Mouse (Mus musculus) lung, embryonic 14.5 days (tissue): ENCODE measurements around the gene Ppp1r12c. TPM values are rescaled to one million over a fixed set of nuclear protein-coding genes. Genes with fewer than 3 reads are reported as not detected.

Source experiments
- ATAC-seq: fragments of 200-750 bp; cut with Nextera tagmentation; 2 replicates; pipeline ENCODE4 v1.8.0; 2017; ENCODE audit warnings: mild to moderate bottlenecking, moderate TSS enrichment, moderate library complexity; ENCODE audit not compliant: insufficient read depth
- DNase-seq: peaks from one replicate; pipeline ENCODE4 v3.0.0-alpha.2; 2015
- H3K27ac ChIP-seq: fragments of 300-500 bp; sonication (generic); 2 replicates; pipeline ENCODE4 v1.5.1; 2014; ENCODE audit warnings: low read depth, mild to moderate bottlenecking, moderate library complexity
- H3K27me3 ChIP-seq: fragments of 300-500 bp; sonication (generic); 2 replicates; pipeline ENCODE4 v1.6.1; 2014; ENCODE audit warnings: low read length, control low read depth; ENCODE audit not compliant: insufficient read depth
- H3K36me3 ChIP-seq: fragments of 300-500 bp; sonication (generic); 2 replicates; pipeline ENCODE4 v1.6.1; 2014; ENCODE audit warnings: control low read depth; ENCODE audit not compliant: insufficient read depth
- H3K4me1 ChIP-seq: fragments of 300-500 bp; sonication (generic); 2 replicates; pipeline ENCODE4 v1.6.1; 2014; ENCODE audit warnings: antibody characterized with exemption, control low read depth; ENCODE audit not compliant: insufficient read depth
- H3K4me2 ChIP-seq: fragments of 300-500 bp; sonication (generic); 2 replicates; pipeline ENCODE4 v1.6.1; 2014; ENCODE audit warnings: mild to moderate bottlenecking
- H3K4me3 ChIP-seq: fragments of 300-500 bp; sonication (generic); 2 replicates; pipeline ENCODE4 v1.5.1; 2014; ENCODE audit warnings: low read depth, low read length
- H3K9ac ChIP-seq: fragments of 300-500 bp; sonication (generic); 2 replicates; pipeline ENCODE4 v1.6.1; 2014
- H3K9me3 ChIP-seq: fragments of 300-500 bp; sonication (generic); 2 replicates; pipeline ENCODE4 v1.6.1; 2016; ENCODE audit warnings: low read depth, low read length, control low read depth
- CTCF ChIP-seq: IDR thresholded peaks from 2 replicates; pipeline ENCODE4 v1.5.1; 2016; ENCODE audit warnings: antibody characterized with exemption, low read depth
- WGBS: fragments of 180-500 bp; shearing (Covaris S2); extraction: QIAGEN DNeasy Blood & Tissue Kit; methylation state at CpG from one replicate; pipeline ENCODE4 v1.1.7; 2014; 5-methylcytosine and 5-hydroxymethylcytosine counted together
- polyA plus RNA-seq: library from polyadenylated mRNA; unstranded; fragments of >200 nt; fragmentation: Nextera tagmentation; extraction: Ambion mirVana; gene quantifications from 2 replicates; pipeline ENCODE4 v1.2.1, GENCODE M21; 2014

Ppp1r12c gene
- polyA plus RNA-seq, 1 experiment from 2014 or later = 54.3 TPM

- no peak for TF ChIP-seq CTCF
- no peak for DNase-seq
- Histone ChIP-seq H3K27me3 (no peaks in the 10 kb centered on the region), H3K4me3 (no peak overlapping the region), H3K9ac (no peak overlapping the region), H3K27ac (no peak overlapping the region), H3K4me2 (no peak overlapping the region), H3K4me1 (peaks cover 2% of the 10 kb centered on the region; the same call in 1 of the 2 replicates), H3K36me3 (no peaks in the 10 kb centered on the region), H3K9me3 (no peaks in the 10 kb centered on the region)
- WGBS = 49% methylated on average over 5 of the region's 6 CpGs
- no peak for ATAC-seq
Observed at GRCm38 (mm10) chr7:4515853-4516252, 14.4 kb upstream of the Ppp1r12c start.

DNA sequence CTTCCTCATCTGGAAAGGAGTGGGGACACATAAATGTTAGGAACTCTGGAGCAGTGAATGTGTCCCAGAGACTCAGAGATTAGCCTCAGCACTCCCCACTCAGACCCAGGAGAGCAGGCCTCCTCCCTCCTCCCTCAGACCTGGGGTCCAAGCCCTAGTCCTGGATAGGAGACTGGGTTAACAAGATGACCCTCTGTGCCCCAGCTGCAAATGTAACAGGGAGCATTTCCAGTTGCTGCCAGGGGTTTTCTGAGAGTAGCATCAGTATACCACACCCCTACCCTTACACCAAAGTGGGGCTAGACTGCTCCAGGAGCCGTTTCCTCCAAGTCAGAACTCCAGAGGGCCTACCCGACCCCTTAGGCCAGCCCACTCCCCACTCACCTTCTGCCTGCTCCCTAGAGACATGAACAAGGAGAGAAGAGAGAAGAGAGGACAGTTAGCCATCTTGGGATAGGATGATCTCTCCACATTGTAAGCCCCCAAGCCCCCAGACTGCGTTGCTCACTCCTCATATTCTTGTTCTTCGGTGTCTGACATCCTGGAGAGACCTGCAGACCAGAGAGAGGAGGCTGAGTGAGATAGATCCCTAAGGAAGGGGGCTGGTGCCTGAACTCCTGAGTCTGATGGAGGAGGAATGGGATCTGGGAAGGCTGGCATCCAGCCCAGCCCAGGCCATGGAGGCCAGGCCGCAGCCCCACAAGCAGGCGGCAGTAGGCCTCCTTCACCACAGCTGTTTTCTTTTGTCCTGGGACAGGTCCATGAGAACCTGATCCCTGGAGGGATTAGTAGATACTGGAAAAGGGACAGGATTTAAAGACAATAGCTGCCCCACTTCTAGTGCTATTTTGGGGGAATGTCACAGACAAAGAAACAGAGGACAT, 12.6 kb upstream of the Ppp1r12c start:
- Histone ChIP-seq H3K4me2 (peak overlapping the region; percentile 7; the same call in 1 of the 2 replicates), H3K4me3 (no peak overlapping the region), H3K4me1 (no peaks in the 10 kb centered on the region; the same call in 1 of the 2 replicates), H3K9me3 (no peaks in the 10 kb centered on the region), H3K9ac (no peak overlapping the region; the same call in 1 of the 2 replicates), H3K27me3 (no peaks in the 10 kb centered on the region), H3K27ac (peak overlapping the region; percentile 72; the same call in 1 of the 2 replicates), H3K36me3 (no peaks in the 10 kb centered on the region)
- ATAC-seq = peak; percentile 36; the same call in 1 of the 2 replicates
- WGBS = 43% methylated on average over 6 of the region's 6 CpGs
- DNase-seq = peak; percentile 70
- no peak for TF ChIP-seq CTCF

- peak; percentile 86 for TF ChIP-seq CTCF
- WGBS = 31% methylated on average over 13 of the region's 13 CpGs
- H3K27me3 ChIP-seq = no peaks in the 10 kb centered on the region
- no peak overlapping the region for H3K9ac ChIP-seq
- no peak overlapping the region for H3K4me3 ChIP-seq
- DNase-seq = peak; percentile 71
- no peaks in the 10 kb centered on the region for H3K36me3 ChIP-seq
- H3K4me1 ChIP-seq = no peaks in the 10 kb centered on the region; the same call in 1 of the 2 replicates
- ATAC-seq = no peak
- no peak overlapping the region for H3K4me2 ChIP-seq
- no peaks in the 10 kb centered on the region for H3K9me3 ChIP-seq
- peak overlapping the region; percentile 72; the same call in 1 of the 2 replicates for H3K27ac ChIP-seq
Observed at GRCm38 (mm10) chr7:4513236-4513635, 11.8 kb upstream of the Ppp1r12c start.

DNA sequence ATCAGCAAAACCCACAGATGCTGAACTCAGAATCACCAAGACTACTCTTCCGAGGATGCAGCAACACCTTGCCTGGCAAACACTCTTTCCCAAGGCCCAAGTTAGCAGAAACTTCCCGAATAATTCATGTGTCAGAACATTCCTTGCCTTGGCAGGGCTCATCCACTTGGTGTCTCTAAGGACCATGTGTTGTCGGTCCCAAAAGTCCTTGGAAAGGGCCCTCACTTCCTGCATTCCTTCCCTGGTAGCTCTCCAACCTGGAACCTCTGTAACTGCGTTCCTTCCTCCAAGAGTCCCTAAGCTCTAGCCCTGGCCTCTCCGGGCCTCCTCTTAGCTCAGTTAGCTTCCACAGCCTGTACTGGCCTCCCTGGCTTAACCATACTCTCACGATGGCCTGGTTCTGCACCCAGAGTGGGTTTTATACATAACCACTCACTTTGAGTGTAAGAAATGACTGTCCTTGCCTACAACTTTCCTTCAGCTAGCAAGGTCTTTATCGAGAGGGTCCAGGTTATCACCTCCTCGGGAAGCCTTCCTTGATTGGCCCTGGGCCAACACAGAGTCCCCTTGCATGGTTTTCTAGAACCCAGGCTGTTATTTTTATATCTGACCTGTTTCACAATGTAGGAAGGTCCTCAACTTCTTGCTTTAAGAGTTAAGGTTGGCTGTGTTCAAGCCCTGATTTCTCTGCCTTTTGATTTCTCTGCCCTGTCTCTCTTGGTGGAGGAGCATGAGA, 10.2 kb upstream of the Ppp1r12c start:
- H3K36me3 ChIP-seq = no peaks in the 10 kb centered on the region
- H3K27ac ChIP-seq = no peak overlapping the region
- ATAC-seq (no peak), DNase-seq (no peak)
- no peak overlapping the region for H3K9ac ChIP-seq
- no peak for TF ChIP-seq CTCF
- no peaks in the 10 kb centered on the region for H3K9me3 ChIP-seq
- H3K4me3 ChIP-seq = no peak overlapping the region
- 48% methylated on average over 8 of the region's 8 CpGs for WGBS
- H3K4me1 ChIP-seq = no peaks in the 10 kb centered on the region; the same call in 1 of the 2 replicates
- no peak overlapping the region for H3K4me2 ChIP-seq
- no peaks in the 10 kb centered on the region for H3K27me3 ChIP-seq

DNA sequence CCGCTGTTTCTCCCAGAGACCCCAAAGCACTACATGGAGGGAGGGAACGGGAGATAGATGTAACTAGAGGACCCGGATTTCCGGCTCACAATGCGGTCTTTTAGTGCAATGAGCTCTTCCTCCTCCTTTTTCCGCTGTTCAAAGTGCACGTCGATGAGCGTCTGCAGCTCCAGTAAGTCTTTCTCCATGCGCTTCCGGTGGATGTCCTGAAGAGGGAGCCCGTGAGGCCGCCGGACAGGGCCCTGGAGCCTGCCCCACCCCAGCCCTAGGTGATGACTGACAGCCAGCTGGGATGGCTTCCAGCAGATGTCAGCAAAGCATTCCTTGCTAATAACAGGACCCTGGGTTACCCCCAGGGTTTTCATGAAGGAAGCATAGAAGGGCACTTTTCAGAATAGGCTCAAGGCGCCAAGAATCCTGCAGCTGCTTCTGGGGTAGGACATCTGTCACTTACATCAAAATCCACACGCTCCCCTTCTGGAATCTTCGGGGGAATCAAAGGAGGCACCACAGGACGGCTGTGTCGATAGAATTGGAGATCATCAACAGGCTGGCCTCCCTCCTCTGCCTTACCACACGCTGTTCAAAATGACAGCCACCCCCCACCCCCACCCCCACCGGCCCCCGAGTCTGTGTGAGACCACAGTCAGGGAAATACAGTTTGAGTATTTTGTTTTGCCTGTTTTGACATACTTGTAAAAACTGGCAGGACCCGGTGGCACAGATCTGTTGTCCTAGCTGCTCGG, 8.6 kb upstream of the Ppp1r12c start:
- peak; percentile 93 for ATAC-seq
- H3K4me1 ChIP-seq = no peaks in the 10 kb centered on the region; the same call in 1 of the 2 replicates
- no peaks in the 10 kb centered on the region for H3K36me3 ChIP-seq
- H3K4me3 ChIP-seq = no peak overlapping the region; the same call in 1 of the 2 replicates
- peak overlapping the region; percentile 55; the same call in 1 of the 2 replicates for H3K27ac ChIP-seq
- DNase-seq = peak; percentile 96
- WGBS = 9% methylated on average over 24 of the region's 24 CpGs
- peak; percentile 89 for TF ChIP-seq CTCF
- H3K9me3 ChIP-seq = no peaks in the 10 kb centered on the region
- H3K27me3 ChIP-seq = no peaks in the 10 kb centered on the region
- no peak overlapping the region for H3K9ac ChIP-seq
- H3K4me2 ChIP-seq = peak overlapping the region; percentile 31

DNA sequence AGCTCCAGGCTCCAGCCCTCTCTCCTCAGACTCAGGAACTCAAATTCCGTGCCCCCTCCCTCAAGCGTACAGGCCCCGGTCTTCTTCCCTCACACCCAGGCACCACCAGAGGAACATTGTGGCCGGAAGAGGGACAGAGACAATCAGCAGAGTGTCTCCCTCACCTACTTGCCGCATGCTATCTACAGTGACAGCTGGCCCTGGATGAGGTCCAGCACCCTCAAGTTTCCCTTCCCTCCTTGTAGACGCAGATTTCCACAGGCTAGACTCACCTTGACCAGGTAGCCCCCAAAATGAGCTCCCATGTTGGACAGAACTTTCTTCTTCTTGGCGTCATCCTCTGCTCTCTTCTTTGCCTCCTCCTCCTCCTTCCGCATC, 7.2 kb upstream of the Ppp1r12c start:
- no peak for TF ChIP-seq CTCF
- Histone ChIP-seq H3K27ac (no peak overlapping the region), H3K4me3 (no peak overlapping the region), H3K27me3 (no peaks in the 10 kb centered on the region), H3K4me2 (no peak overlapping the region), H3K9me3 (no peaks in the 10 kb centered on the region), H3K36me3 (no peaks in the 10 kb centered on the region), H3K4me1 (no peaks in the 10 kb centered on the region; the same call in 1 of the 2 replicates), H3K9ac (no peak overlapping the region)
- DNase-seq (no peak), ATAC-seq (no peak)
- 76% methylated on average over 8 of the region's 8 CpGs for WGBS
